Mouse (Mus musculus) left cerebral cortex, adult 2 months (tissue): ENCODE results near the gene Foxred1. TPM values are rescaled to one million over a fixed set of nuclear protein-coding genes. Genes with fewer than 3 reads are reported as not detected.

Experiments used
- DNase-seq, 2 experiments: peaks; one replicate each; pipeline ENCODE4 v3.0.0; 2021 to 2022; ENCODE audit warnings: low spot score in 2 of 2, mixed read lengths in 1 of 2; ENCODE audit errors: extremely low spot score in 1 of 2
- H3K27ac ChIP-seq: fragments of 200-600 bp; 2 replicates; pipeline ENCODE4 v1.8.1; 2022
- H3K4me3 ChIP-seq: fragments of 200-600 bp; 2 replicates; pipeline ENCODE4 v1.8.1; 2022
- CTCF ChIP-seq: fragments of 200-600 bp; IDR thresholded peaks from 2 replicates; pipeline ENCODE4 v1.8.1; 2022; ENCODE audit warnings: antibody characterized with exemption, mild to moderate bottlenecking, moderate library complexity
- intact Hi-C: fragments of 180-260 bp; cut with DNase I; formaldehyde crosslinking; loops from one replicate; pipeline ENCODE4 v1.15.1; 2025
- total RNA-seq, 2 experiments: library from RNA; stranded (reverse); gene quantifications; 2 replicates each; pipeline ENCODE4 v1.2.3; 2021

Foxred1 gene
- total RNA-seq, 2 experiments from 2014 or later, result 33.4 to 36.4 TPM

GRCm38 (mm10) chr9:35164142-35164874 is 46.5 kb downstream of the Foxred1 start:
- TF ChIP-seq CTCF, result no peak
- intact Hi-C loops, result loop anchor here (2.0 to 10.0 kb wide), 3 partner anchors 48 to 1900 kb away; no protein-coding TSS in a partner anchor
- DNase-seq, result no peak
- no peak overlapping the region for H3K4me3 ChIP-seq
- no peak overlapping the region for H3K27ac ChIP-seq

GRCm38 (mm10) chr9:35163011-35163690 is 47.7 kb downstream of the Foxred1 start:
- no peak for DNase-seq
- TF ChIP-seq CTCF, result no peak
- no peak overlapping the region for H3K4me3 ChIP-seq
- intact Hi-C loops, result loop anchor here (10.0 kb wide), 2 partner anchors 668 to 1898 kb away; no protein-coding TSS in a partner anchor
- no peak overlapping the region for H3K27ac ChIP-seq

- Histone ChIP-seq H3K4me3 (no peak overlapping the region), H3K27ac (no peak overlapping the region)
- DNase-seq, result no peak
- intact Hi-C loops, result loop anchor here (10.0 kb wide), 2 partner anchors 667 to 1897 kb away; no protein-coding TSS in a partner anchor
- TF ChIP-seq CTCF, result no peak
Observed at GRCm38 (mm10) chr9:35161721-35162120, 49.1 kb downstream of the Foxred1 start.

- H3K27ac ChIP-seq, result no peak overlapping the region
- DNase-seq, result no peak
- intact Hi-C loops, result loop anchor here (10.0 kb wide), 2 partner anchors 666 to 1896 kb away; no protein-coding TSS in a partner anchor
- no peak for TF ChIP-seq CTCF
- no peak overlapping the region for H3K4me3 ChIP-seq
Observed at GRCm38 (mm10) chr9:35160662-35161061, 50.2 kb downstream of the Foxred1 start.

- Histone ChIP-seq H3K4me3 (no peak overlapping the region), H3K27ac (no peak overlapping the region)
- intact Hi-C loops, result no loop called here
- no peak for TF ChIP-seq CTCF
- DNase-seq, result no peak
Observed at GRCm38 (mm10) chr9:35158477-35158876, 52.4 kb downstream of the Foxred1 start.

- Histone ChIP-seq H3K4me3 (no peak overlapping the region), H3K27ac (peak overlapping the region; percentile 7; the same call in 1 of the 2 replicates)
- TF ChIP-seq CTCF, result no peak
- intact Hi-C loops, result no loop called here
- DNase-seq, result no peak
Observed at GRCm38 (mm10) chr9:35156862-35157261, 54.0 kb downstream of the Foxred1 start.

GRCm38 (mm10) chr9:35156002-35156710 is 54.7 kb downstream of the Foxred1 start:
- TF ChIP-seq CTCF, result no peak
- peak overlapping the region; percentile 7; the same call in 1 of the 2 replicates for H3K27ac ChIP-seq
- no peak overlapping the region for H3K4me3 ChIP-seq
- intact Hi-C loops, result no loop called here
- DNase-seq, result no peak

Other genes starting within 250 kb of the Foxred1 start
- gene St3gal4, start 91.8 kb downstream of the Foxred1 start, total RNA-seq, result 10 to 100 TPM; 24.4 to 25.2 TPM
- gene Dcps, start 35.0 kb downstream of the Foxred1 start, total RNA-seq, result 10 to 100 TPM; 17.5 to 17.7 TPM
- 10 to 100 TPM; 60.7 to 69.9 TPM for gene Srpr, start 10.9 kb downstream of the Foxred1 start, total RNA-seq
- gene Tirap, start 10.8 kb downstream of the Foxred1 start, total RNA-seq, result 1 to 10 TPM; 1.1 to 2.1 TPM
- 10 to 100 TPM; 26.5 to 27.0 TPM for gene Fam118b, start 56.8 kb upstream of the Foxred1 start, total RNA-seq
- 10 to 100 TPM in 1 of 2 experiments, 1 to 10 TPM in 1; 8.9 to 10.0 TPM for gene Rpusd4, start 56.8 kb upstream of the Foxred1 start, total RNA-seq
- gene Cdon, start 210.1 kb upstream of the Foxred1 start, total RNA-seq, result 1 to 10 TPM; 7.9 to 8.3 TPM